Mouse (Mus musculus) E14TG2a.4 (cell line): ENCODE data around the gene C2cd4d.

Source experiments
- H3K27me3 ChIP-seq: 2 replicates; pipeline ENCODE4 v1.6.1; 2014; ENCODE audit warnings: low read length, control low read depth; ENCODE audit not compliant: insufficient read depth
- H3K36me3 ChIP-seq: 2 replicates; pipeline ENCODE4 v1.6.1; 2014; ENCODE audit warnings: low read length, control low read depth; ENCODE audit not compliant: insufficient read depth
- H3K4me1 ChIP-seq: replicated peaks from 2 replicates; pipeline ENCODE4 v1.6.1; 2014; ENCODE audit warnings: low read depth, low read length, control low read depth
- H3K4me3 ChIP-seq: replicated peaks from 2 replicates; pipeline ENCODE4 v1.5.1; 2014; ENCODE audit warnings: mild to moderate bottlenecking, low read length
- H3K9me3 ChIP-seq: 2 replicates; pipeline ENCODE4 v1.6.1; 2014; ENCODE audit warnings: low read length, control low read depth
- CTCF ChIP-seq: conservative IDR thresholded peaks from 2 replicates; pipeline ENCODE4 v1.5.1; 2014; ENCODE audit warnings: low read length
- NANOG ChIP-seq: IDR thresholded peaks from 2 replicates; pipeline ENCODE4 v1.6.1; 2014; ENCODE audit warnings: borderline replicate concordance, low read length, mixed read lengths
- POU5F1 ChIP-seq: IDR thresholded peaks from 2 replicates; pipeline ENCODE4 v1.6.1; 2014; ENCODE audit warnings: low read length, borderline replicate concordance

The C2cd4d gene

GRCm38 (mm10) chr3:94386671-94387070 lies 24.4 kb downstream of the C2cd4d start:
- H3K4me1 ChIP-seq = peaks cover 4% of the 10 kb centered on the region; the same call in 1 of the 2 replicates
- no peak overlapping the region for H3K4me3 ChIP-seq

GRCm38 (mm10) chr3:94387391-94387790 lies 25.2 kb downstream of the C2cd4d start:
- H3K36me3 ChIP-seq = no peaks in the 10 kb centered on the region
- H3K27me3 ChIP-seq = peaks cover 71% of the 10 kb centered on the region
- no peaks in the 10 kb centered on the region for H3K9me3 ChIP-seq
- TF ChIP-seq CTCF (no peak), POU5F1 (no peak), NANOG (no peak)
- H3K4me1 ChIP-seq = peaks cover 4% of the 10 kb centered on the region; the same call in 1 of the 2 replicates
- H3K4me3 ChIP-seq = no peak overlapping the region

More at GRCm38 (mm10) chr3:94386671-94387070, 24.4 kb downstream of the C2cd4d start:
- Histone ChIP-seq H3K36me3 (no peaks in the 10 kb centered on the region), H3K9me3 (no peaks in the 10 kb centered on the region), H3K27me3 (peaks cover 76% of the 10 kb centered on the region)
- TF ChIP-seq POU5F1 (no peak), CTCF (no peak), NANOG (no peak)

GRCm38 (mm10) chr3:94388047-94388446 lies 25.8 kb downstream of the C2cd4d start:
- TF ChIP-seq POU5F1 (no peak), CTCF (no peak), NANOG (no peak)
- no peak overlapping the region for H3K4me3 ChIP-seq
- H3K36me3 ChIP-seq = no peaks in the 10 kb centered on the region
- H3K4me1 ChIP-seq = peaks cover 4% of the 10 kb centered on the region; the same call in 1 of the 2 replicates
- peaks cover 68% of the 10 kb centered on the region for H3K27me3 ChIP-seq
- H3K9me3 ChIP-seq = no peaks in the 10 kb centered on the region

- no peak overlapping the region for H3K4me3 ChIP-seq
- TF ChIP-seq POU5F1 (no peak), CTCF (no peak), NANOG (no peak)
- H3K4me1 ChIP-seq = peaks cover 4% of the 10 kb centered on the region; the same call in 1 of the 2 replicates
- no peaks in the 10 kb centered on the region for H3K9me3 ChIP-seq
- H3K36me3 ChIP-seq = no peaks in the 10 kb centered on the region
- peaks cover 55% of the 10 kb centered on the region for H3K27me3 ChIP-seq
These were observed 27.2 kb downstream of the C2cd4d start for GRCm38 (mm10) chr3:94389420-94389819.

GRCm38 (mm10) chr3:94391001-94391400 lies 28.8 kb downstream of the C2cd4d start:
- Histone ChIP-seq H3K36me3 (no peaks in the 10 kb centered on the region), H3K9me3 (no peaks in the 10 kb centered on the region), H3K4me1 (peaks cover 4% of the 10 kb centered on the region; the same call in 1 of the 2 replicates), H3K4me3 (no peak overlapping the region), H3K27me3 (peaks cover 50% of the 10 kb centered on the region)
- TF ChIP-seq POU5F1 (no peak), NANOG (no peak), CTCF (no peak)

- TF ChIP-seq CTCF (no peak), POU5F1 (no peak), NANOG (no peak)
- H3K4me3 ChIP-seq = no peak overlapping the region
- no peaks in the 10 kb centered on the region for H3K36me3 ChIP-seq
- H3K4me1 ChIP-seq = peaks cover 4% of the 10 kb centered on the region; the same call in 1 of the 2 replicates
- no peaks in the 10 kb centered on the region for H3K9me3 ChIP-seq
- H3K27me3 ChIP-seq = peaks cover 48% of the 10 kb centered on the region
These were observed 29.9 kb downstream of the C2cd4d start for GRCm38 (mm10) chr3:94392128-94392527.

- no peak for TF ChIP-seq POU5F1
- no peak for TF ChIP-seq NANOG
- TF ChIP-seq CTCF = no peak
- Histone ChIP-seq H3K9me3 (no peaks in the 10 kb centered on the region), H3K4me3 (no peak overlapping the region), H3K36me3 (no peaks in the 10 kb centered on the region), H3K4me1 (0 out of 2 replicates have a peak, but pooled peaks cover 2% of the 10 kb centered on the region), H3K27me3 (peaks cover 48% of the 10 kb centered on the region)
These were observed 30.8 kb downstream of the C2cd4d start for GRCm38 (mm10) chr3:94393049-94393448.

- Histone ChIP-seq H3K4me1 (peaks cover 10% of the 10 kb centered on the region; the same call in 1 of the 2 replicates), H3K27me3 (peaks cover 61% of the 10 kb centered on the region), H3K9me3 (no peaks in the 10 kb centered on the region), H3K36me3 (no peaks in the 10 kb centered on the region), H3K4me3 (no peak overlapping the region)
- TF ChIP-seq POU5F1 (no peak), NANOG (no peak)
These were observed 34.1 kb downstream of the C2cd4d start for GRCm38 (mm10) chr3:94396336-94396735.

- H3K4me3 ChIP-seq = no peak overlapping the region
- H3K27me3 ChIP-seq = peaks cover 66% of the 10 kb centered on the region
- H3K36me3 ChIP-seq = no peaks in the 10 kb centered on the region
- H3K9me3 ChIP-seq = no peaks in the 10 kb centered on the region
- TF ChIP-seq CTCF (no peak), POU5F1 (no peak), NANOG (no peak)
- peaks cover 10% of the 10 kb centered on the region; the same call in 1 of the 2 replicates for H3K4me1 ChIP-seq
These were observed 34.6 kb downstream of the C2cd4d start for GRCm38 (mm10) chr3:94396851-94397250.

GRCm38 (mm10) chr3:94398217-94398616 lies 36.0 kb downstream of the C2cd4d start, which contains the start of gene Lingo4:
Gene Lingo4 (plus strand): TSS chr3:94398517.
- peak within 1 kb of the TSS; percentile 55 for H3K4me3 ChIP-seq
- no peaks in the 10 kb centered on the region for H3K36me3 ChIP-seq
- peaks cover 16% of the 10 kb centered on the region for H3K4me1 ChIP-seq
- no peaks in the 10 kb centered on the region for H3K9me3 ChIP-seq
- TF ChIP-seq POU5F1 (no peak), CTCF (no peak), NANOG (no peak)
- H3K27me3 ChIP-seq = peaks cover 80% of the 10 kb centered on the region
